Mouse (Mus musculus) left cerebral cortex, postnatal 14 days (tissue): ENCODE results near the gene Cry2. TPM values are rescaled to one million over a fixed set of nuclear protein-coding genes. Genes with fewer than 3 reads are reported as not detected.

Experiments used
- DNase-seq, 2 experiments: peaks; one replicate each; pipeline ENCODE4 v3.0.0; 2021 to 2022; ENCODE audit warnings: low spot score in 2 of 2, mixed read lengths in 1 of 2
- intact Hi-C: fragments of 180-260 bp; cut with DNase I; formaldehyde crosslinking; loops from one replicate; pipeline ENCODE4 v1.15.1; 2025
- microRNA-seq, 2 experiments: library from miRNA; unstranded; fragments of <30 nt; microRNA quantifications; one replicate each; pipeline ENCODE4 v1.2.0; 2022
- total RNA-seq, 2 experiments: library from RNA; stranded (reverse); gene quantifications; 2 replicates each; pipeline ENCODE4 v1.2.3; 2021

The Cry2 gene
- total RNA-seq, 2 experiments from 2014 or later = 109 to 116 TPM

- intact Hi-C loops = no loop called here
Measured at GRCm38 (mm10) chr2:92359301-92359700, 74.5 kb downstream of the Cry2 start.

GRCm38 (mm10) chr2:92354224-92354623, 79.6 kb downstream of the Cry2 start:
- DNase-seq = no peak
- intact Hi-C loops = no loop called here

More at GRCm38 (mm10) chr2:92359301-92359700, 74.5 kb downstream of the Cry2 start:
- no peak for DNase-seq

Small RNA genes lying within 50 kb of the gene (microRNA-seq; reads per million reads assigned to microRNA genes)
- 3.4 to 5.4 reads per million in 2 experiments for gene Mir7000

Other genes starting within 250 kb of the Cry2 start
- gene Pex16, start 59.4 kb downstream of the Cry2 start, total RNA-seq = 10 to 100 TPM; 36.5 to 41.2 TPM
- under 1 TPM; 0.42 to 0.77 TPM for gene Large2, start 59.2 kb downstream of the Cry2 start, total RNA-seq
- gene 1700029I15Rik, start 51.5 kb downstream of the Cry2 start, total RNA-seq = 1 to 10 TPM; 2.9 to 4.0 TPM
- 100 to 1,000 TPM; 392 to 397 TPM for gene Mapk8ip1, start 32.8 kb downstream of the Cry2 start, total RNA-seq
- gene Slc35c1, start 26.5 kb upstream of the Cry2 start, total RNA-seq = 10 to 100 TPM; 20.5 to 22.1 TPM
- 100 to 1,000 TPM; 217 to 239 TPM for gene Chst1, start 165.7 kb upstream of the Cry2 start, total RNA-seq